ENCODE assay signal across 14 mouse cellular contexts in genomic region chr16:39019449-39019848, GRCm38 (mm10).
A peak's percentile ranks its signal among the peaks of the same experiment; 100 is the strongest.
DNase-seq lines count a peak whose midpoint lies in the region; ATAC-seq and TF ChIP-seq lines count a peak whose summit lies in the region.
"Had no signal": no experiment of that assay in that cellular context is flagged by ENCODE, and none has a peak within 500 bp of the region (broad histone marks: within the 10 kb centered on the region; RNA-seq: fewer than 3 reads in every experiment).

No protein-coding gene starts in this region.

- ATAC-seq in forebrain, embryonic 16.5 days = peak; percentile 73
- no peak for ATAC-seq in hindbrain, postnatal 0 days

- DNase-seq in layer of hippocampus, postnatal 36 days = peak; percentile 21 to 23
- no peak for DNase-seq in layer of hippocampus, adult 11-12 months (ENCODE audit: low spot score)
- peak; percentile 67 for DNase-seq in brain, embryonic 14.5 days (ENCODE audit: low read depth)
- DNase-seq in hindbrain, postnatal 0 days (ENCODE audit: low spot score) = peak; percentile 36
- no peak for DNase-seq in adrenal gland, postnatal 14 days
- no peak for DNase-seq in lung, adult 18-20 months
- DNase-seq: cerebellum, adult 18-20 months; kidney, adult 18-20 months; kidney, postnatal 25 days; right cerebral cortex, postnatal 14 days; thymus, postnatal 4 days had no signal

- H3K9me3 ChIP-seq in forebrain, embryonic 16.5 days (ENCODE audit: control insufficient read depth, low read length) = 0 out of 2 replicates have a peak, but pooled peaks cover 2% of the 10 kb centered on the region
- H3K9me3 ChIP-seq in hindbrain, postnatal 0 days (ENCODE audit: low read length) = 0 out of 2 replicates have a peak, but pooled peaks cover 6% of the 10 kb centered on the region
- H3K9me3 ChIP-seq: embryonic facial prominence, embryonic 15.5 days; heart, embryonic 12.5 days had no signal

- no peaks in the 10 kb centered on the region for H3K27me3 ChIP-seq in forebrain, embryonic 16.5 days (replicated peaks; ENCODE audit: control insufficient read depth, insufficient read depth, low read length)
- no peaks in the 10 kb centered on the region for H3K27me3 ChIP-seq in hindbrain, postnatal 0 days (ENCODE audit: insufficient read depth, low read length)
- H3K27me3 ChIP-seq: embryonic facial prominence, embryonic 15.5 days; heart, embryonic 12.5 days had no signal

- H3K4me2 ChIP-seq in forebrain, embryonic 16.5 days (ENCODE audit: low read length) = no peak overlapping the region
- H3K4me2 ChIP-seq in hindbrain, postnatal 0 days (ENCODE audit: low read depth, low read length) = no peak overlapping the region
- H3K4me2 ChIP-seq: embryonic facial prominence, embryonic 15.5 days; heart, embryonic 12.5 days had no signal

- no peak for TF ChIP-seq POLR2A in brain, embryonic 14.5 days (IDR thresholded peaks at IDR 0.05; ENCODE audit: borderline replicate concordance, extremely low read depth, insufficient read depth, insufficient read length, poor library complexity, severe bottlenecking)

- no peak overlapping the region; the same call in 1 of the 2 replicates for H3K27ac ChIP-seq in forebrain, embryonic 16.5 days (ENCODE audit: low read length)
- no peak overlapping the region for H3K27ac ChIP-seq in hindbrain, postnatal 0 days
- H3K27ac ChIP-seq: embryonic facial prominence, embryonic 15.5 days had no signal

- WGBS in forebrain, embryonic 16.5 days = 14% methylated on average over 2 of the region's 2 CpGs
- WGBS in hindbrain, postnatal 0 days = 28% methylated on average over 2 of the region's 2 CpGs

- TF ChIP-seq CTCF in brain, embryonic 14.5 days (IDR thresholded peaks at IDR 0.05; ENCODE audit: borderline replicate concordance, extremely low read depth, insufficient read depth, insufficient read length) = no peak
- no peak for TF ChIP-seq CTCF in hindbrain, postnatal 0 days (IDR thresholded peaks at IDR 0.05; ENCODE audit: low read depth)

- no peak overlapping the region for H3K4me3 ChIP-seq in forebrain, embryonic 16.5 days (replicated peaks; ENCODE audit: low read length)
- no peak overlapping the region for H3K4me3 ChIP-seq in hindbrain, postnatal 0 days (ENCODE audit: low read length)
- H3K4me3 ChIP-seq: embryonic facial prominence, embryonic 15.5 days; heart, embryonic 12.5 days had no signal

- no peaks in the 10 kb centered on the region for H3K36me3 ChIP-seq in forebrain, embryonic 16.5 days (ENCODE audit: control insufficient read depth, insufficient read depth)
- H3K36me3 ChIP-seq in hindbrain, postnatal 0 days (ENCODE audit: insufficient read depth, low read length) = no peaks in the 10 kb centered on the region
- H3K36me3 ChIP-seq: embryonic facial prominence, embryonic 15.5 days; heart, embryonic 12.5 days had no signal

- peaks cover 12% of the 10 kb centered on the region for H3K4me1 ChIP-seq in forebrain, embryonic 16.5 days (replicated peaks; ENCODE audit: control insufficient read depth, insufficient read depth, low read length)
- H3K4me1 ChIP-seq in hindbrain, postnatal 0 days (ENCODE audit: insufficient read depth, low read length) = no peaks in the 10 kb centered on the region
- H3K4me1 ChIP-seq: embryonic facial prominence, embryonic 15.5 days; heart, embryonic 12.5 days had no signal

- no peak overlapping the region for H3K9ac ChIP-seq in forebrain, embryonic 16.5 days (replicated peaks; ENCODE audit: low read depth, low read length)
- H3K9ac ChIP-seq in hindbrain, postnatal 0 days (replicated peaks; ENCODE audit: low read length) = no peak overlapping the region
- H3K9ac ChIP-seq: embryonic facial prominence, embryonic 15.5 days; heart, embryonic 12.5 days had no signal

Comparison
In these comparisons a context has a peak if more than half of its experiments do, and no peak if none do; other contexts are left out.
1. DNase-seq: peak in layer of hippocampus, postnatal 36 days (2 of 2), brain, embryonic 14.5 days (single experiment) and hindbrain, postnatal 0 days (single experiment); none in layer of hippocampus, adult 11-12 months (single experiment), adrenal gland, postnatal 14 days (single experiment) and lung, adult 18-20 months (0 of 2).